Mouse (Mus musculus): ENCODE measurements at regions not wholly inside any gene's neighbourhood (a gene's known extent, or its start where the extent isn't known, plus 50 kb on each side); places are given as distances from the start of the nearest gene placed in this dataset.

DNA sequence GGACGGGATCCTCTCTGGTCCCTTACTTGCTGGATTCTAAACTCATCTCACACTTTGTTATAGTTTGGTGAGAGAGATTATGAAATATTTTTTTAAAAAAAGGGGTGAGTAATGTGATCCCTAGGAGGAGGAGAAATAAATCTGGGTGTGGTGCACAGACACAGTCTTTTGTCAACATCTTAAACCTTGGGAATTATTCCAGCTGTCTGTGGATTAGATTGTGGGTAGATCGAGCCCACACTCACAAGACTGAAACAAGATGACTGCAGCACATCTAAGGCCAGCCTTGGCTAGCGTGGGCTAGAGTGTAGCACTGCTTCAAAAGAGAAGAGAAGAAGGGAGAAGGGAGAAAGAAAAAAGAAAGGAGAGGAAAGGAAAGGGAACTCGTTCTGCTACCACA, 70.4 kb upstream of the Il12b start:
- Histone ChIP-seq H3K4me1 (ENCODE audit: control insufficient read depth in 1 of 2, insufficient read depth in 2 of 2) (no peaks in the 10 kb centered on the region), H3K9ac (ENCODE audit: insufficient read depth, low read depth) (no peak overlapping the region), H3K27me3 (replicated peaks) (peaks cover 7% of the 10 kb centered on the region), H3K4me3 (replicated peaks in 1 of 3; ENCODE audit: low read depth in 2 of 3, low read length in 2 of 3, poor library complexity in 1 of 3) (no peak overlapping the region), H3K9me3 (replicated peaks; ENCODE audit: low read length) (no peaks in the 10 kb centered on the region), H3K27ac (ENCODE audit: insufficient read depth, low read depth) (no peak overlapping the region), H3K79me2 (replicated peaks; ENCODE audit: control insufficient read depth, extremely low read depth, insufficient read depth, poor library complexity, severe bottlenecking) (no peaks in the 10 kb centered on the region), H3K4me2 (ENCODE audit: insufficient read depth, low read depth, poor library complexity, severe bottlenecking) (no peak overlapping the region), H3K36me3 (replicated peaks in 1 of 2; ENCODE audit: control insufficient read depth in 1 of 2, insufficient read depth in 1 of 2, low read length in 1 of 2) (no peaks in the 10 kb centered on the region)
- TF ChIP-seq TCF12 (IDR thresholded peaks at IDR 0.05; ENCODE audit: low read depth, low read length) (no peak), UBTF (IDR thresholded peaks at IDR 0.05; ENCODE audit: low read depth, low read length) (no peak), POLR2A (IDR thresholded peaks at IDR 0.05; ENCODE audit: low read depth, low read length) (no peak), PAX5 (IDR thresholded peaks at IDR 0.05; ENCODE audit: low read length) (no peak), ZC3H11A (IDR thresholded peaks at IDR 0.05; ENCODE audit: low read depth, low read length) (no peak), MAX (IDR thresholded peaks at IDR 0.05; ENCODE audit: low read length) (no peak), SMC3 (IDR thresholded peaks at IDR 0.05; ENCODE audit: low read depth, low read length) (no peak), ZNF384 (IDR thresholded peaks at IDR 0.05; ENCODE audit: low read depth, low read length) (no peak), IRF4 (IDR thresholded peaks at IDR 0.05; ENCODE audit: low read depth, low read length) (no peak), USF1 (IDR thresholded peaks at IDR 0.05; ENCODE audit: low read depth, low read length) (no peak)
- in situ Hi-C loops (cut with MboI; ENCODE audit: low pct_ligation_motif_present, low pct_unique_long_range_greater_than_20kb, low sequenced_read_pairs), result loop anchor here (5.0 kb wide), 1 partner anchor 557 kb away; no protein-coding TSS in a partner anchor
- DNase-seq (ENCODE audit: extremely low read depth), result no peak
- dilution Hi-C loops (cut with MboI; ENCODE audit: extremely low pct_ligation_motif_present, extremely low pct_unique_long_range_greater_than_20kb, low sequenced_read_pairs), result no loop called here

DNA sequence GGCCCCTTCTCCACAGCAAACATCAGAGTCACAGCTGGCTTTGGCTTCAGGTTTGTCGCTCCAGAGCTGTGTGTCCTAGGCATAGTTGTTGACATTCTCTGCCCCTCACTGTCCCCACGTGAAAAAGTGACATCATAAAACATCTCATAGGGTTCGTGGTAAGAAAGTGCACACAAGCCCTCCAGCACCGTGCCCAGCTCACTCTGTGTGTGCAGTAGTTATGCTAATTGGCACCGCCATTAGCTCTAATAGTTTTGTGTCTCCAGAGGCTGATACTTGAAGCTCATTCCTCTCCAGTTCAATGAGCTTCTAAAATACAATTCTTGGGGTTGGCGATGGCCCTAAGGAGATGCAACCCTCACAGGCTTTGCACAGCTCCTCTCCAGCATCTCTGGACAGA, 69.4 kb upstream of the Il12b start:
- DNase-seq (ENCODE audit: extremely low read depth), result no peak
- dilution Hi-C loops (cut with MboI; ENCODE audit: extremely low pct_ligation_motif_present, extremely low pct_unique_long_range_greater_than_20kb, low sequenced_read_pairs), result no loop called here
- Histone ChIP-seq H3K27ac (ENCODE audit: insufficient read depth, low read depth) (no peak overlapping the region), H3K79me2 (replicated peaks; ENCODE audit: control insufficient read depth, extremely low read depth, insufficient read depth, poor library complexity, severe bottlenecking) (no peaks in the 10 kb centered on the region), H3K4me1 (ENCODE audit: control insufficient read depth in 1 of 2, insufficient read depth in 2 of 2) (no peaks in the 10 kb centered on the region), H3K9me3 (replicated peaks; ENCODE audit: low read length) (no peaks in the 10 kb centered on the region), H3K27me3 (replicated peaks) (peaks cover 7% of the 10 kb centered on the region), H3K36me3 (replicated peaks in 1 of 2; ENCODE audit: control insufficient read depth in 1 of 2, insufficient read depth in 1 of 2, low read length in 1 of 2) (no peaks in the 10 kb centered on the region), H3K4me3 (replicated peaks in 1 of 3; ENCODE audit: low read depth in 2 of 3, low read length in 2 of 3, poor library complexity in 1 of 3) (no peak overlapping the region), H3K4me2 (ENCODE audit: insufficient read depth, low read depth, poor library complexity, severe bottlenecking) (no peak overlapping the region), H3K9ac (ENCODE audit: insufficient read depth, low read depth) (no peak overlapping the region)
- in situ Hi-C loops (cut with MboI; ENCODE audit: low pct_ligation_motif_present, low pct_unique_long_range_greater_than_20kb, low sequenced_read_pairs), result no loop called here
- TF ChIP-seq MAFK (IDR thresholded peaks at IDR 0.05; ENCODE audit: insufficient replicate concordance, low read length), result no peak
- no peak for TF ChIP-seq IRF4 (IDR thresholded peaks at IDR 0.05; ENCODE audit: low read depth, low read length)
- TF ChIP-seq SIN3A (IDR thresholded peaks at IDR 0.05; ENCODE audit: low read length), result no peak
- TF ChIP-seq E2F4 (IDR thresholded peaks at IDR 0.05; ENCODE audit: insufficient replicate concordance, low read depth, low read length), result no peak
- TF ChIP-seq ZKSCAN1 (IDR thresholded peaks at IDR 0.05; ENCODE audit: borderline replicate concordance, low read depth, low read length), result no peak
- no peak for TF ChIP-seq TCF12 (IDR thresholded peaks at IDR 0.05; ENCODE audit: low read depth, low read length)

All from CH12.LX (cell line).